Mouse (Mus musculus) gastrocnemius, adult 8-10 months (tissue): ENCODE data around the gene 4930402H24Rik. TPM values are rescaled to one million over a fixed set of nuclear protein-coding genes. Genes with fewer than 3 reads are reported as not detected.

Source experiments
- DNase-seq, 2 experiments: peaks; one replicate each; pipeline ENCODE4 v3.0.0; 2022; ENCODE audit warnings: low spot score in 2 of 2
- total RNA-seq, 4 experiments: library from RNA; stranded (reverse); gene quantifications; 2 replicates each; pipeline ENCODE4 v1.2.4; 2022

4930402H24Rik gene
- 1 to 10 TPM; 2.0 to 4.0 (median 2.9) TPM for total RNA-seq

GRCm38 (mm10) chr2:130905751-130906583 is at the start of gene 4930402H24Rik, which contains the start of gene Atrn:
Gene 4930402H24Rik (minus strand): TSS chr2:130906406.
Gene Atrn (plus strand): TSS chr2:130906495.
- peak; percentile 79 to 84 for DNase-seq

- peak; percentile 74 to 79 for DNase-seq
Observed at GRCm38 (mm10) chr2:130950548-130950947, 44.3 kb upstream of the 4930402H24Rik start.

DNA sequence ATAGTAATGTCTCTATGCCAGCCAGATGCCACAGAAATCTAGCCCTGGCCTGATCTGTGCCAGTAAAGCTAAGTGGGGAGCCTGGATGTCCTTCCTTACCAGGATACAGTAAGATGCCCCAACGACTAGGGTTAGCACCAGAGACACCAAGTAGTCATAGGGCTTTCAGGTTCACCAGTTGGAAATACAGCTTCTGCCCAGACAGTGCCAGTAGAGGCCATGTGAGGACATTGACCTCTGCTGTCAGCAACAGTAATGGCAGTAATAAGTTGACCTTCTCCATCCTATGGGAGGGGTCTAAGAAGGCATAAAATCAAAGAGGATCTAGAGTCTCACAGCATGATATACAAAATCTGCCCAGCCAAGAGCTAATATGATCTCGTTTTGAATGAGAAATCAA is 43.6 kb upstream of the 4930402H24Rik start:
- no peak for DNase-seq

DNA sequence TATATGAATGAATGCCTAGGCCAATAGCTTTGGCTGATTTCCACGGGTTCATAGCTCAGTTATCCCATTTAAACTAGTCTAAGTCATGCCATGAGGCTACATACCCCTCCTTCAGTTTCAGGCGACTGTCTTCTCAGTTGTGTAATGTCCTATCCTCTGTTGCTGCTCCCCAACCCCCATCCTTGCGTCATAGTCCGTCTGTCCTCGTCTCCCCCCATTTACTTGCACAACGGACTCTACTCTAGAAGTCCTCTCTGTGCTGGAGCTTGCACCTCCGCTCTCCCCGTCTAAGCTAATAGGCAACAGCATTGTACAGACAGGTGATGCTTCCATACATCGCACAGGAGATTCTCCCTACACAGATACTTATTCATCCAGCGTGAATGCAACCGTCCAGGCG is 26.7 kb upstream of the 4930402H24Rik start:
- DNase-seq: no peak

DNA sequence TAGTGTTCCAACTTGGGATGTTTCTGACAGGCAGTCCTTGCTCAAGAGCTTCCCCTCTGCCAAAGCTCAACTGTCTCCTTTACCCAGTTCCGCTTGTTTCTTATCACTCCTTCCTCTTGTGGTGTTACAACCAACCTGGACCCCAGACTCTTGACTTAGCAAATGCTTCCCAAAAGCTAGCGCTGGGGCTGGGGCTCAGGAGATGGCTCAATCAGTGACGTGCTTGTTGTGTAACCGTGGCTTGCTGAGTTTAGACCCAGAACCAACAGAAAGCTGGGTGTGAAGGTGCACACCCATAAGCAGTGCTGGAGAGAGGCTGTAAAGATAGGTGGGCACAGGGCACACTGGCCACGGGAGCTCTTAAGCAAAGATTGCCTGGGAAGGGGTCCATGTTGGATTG is 23.8 kb upstream of the 4930402H24Rik start:
- DNase-seq: no peak

DNA sequence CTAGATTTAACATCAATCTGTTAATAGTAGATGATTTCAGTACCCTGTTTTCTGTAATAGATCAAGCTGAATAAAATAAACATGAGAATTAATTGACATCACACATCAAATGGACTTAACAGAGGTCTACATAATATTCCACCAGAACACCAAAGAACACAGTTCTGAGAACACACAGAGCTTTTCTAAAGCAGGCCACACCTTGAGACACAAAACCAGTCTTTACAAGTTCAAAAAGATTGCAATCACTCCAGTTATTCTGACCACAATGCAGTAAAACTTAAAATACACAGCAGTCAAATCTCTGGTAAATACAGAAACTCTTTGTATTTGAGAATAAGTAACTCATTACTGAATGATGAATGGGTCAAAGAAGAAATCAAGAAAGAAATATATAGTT is 22.3 kb upstream of the 4930402H24Rik start:
- DNase-seq: no peak

DNA sequence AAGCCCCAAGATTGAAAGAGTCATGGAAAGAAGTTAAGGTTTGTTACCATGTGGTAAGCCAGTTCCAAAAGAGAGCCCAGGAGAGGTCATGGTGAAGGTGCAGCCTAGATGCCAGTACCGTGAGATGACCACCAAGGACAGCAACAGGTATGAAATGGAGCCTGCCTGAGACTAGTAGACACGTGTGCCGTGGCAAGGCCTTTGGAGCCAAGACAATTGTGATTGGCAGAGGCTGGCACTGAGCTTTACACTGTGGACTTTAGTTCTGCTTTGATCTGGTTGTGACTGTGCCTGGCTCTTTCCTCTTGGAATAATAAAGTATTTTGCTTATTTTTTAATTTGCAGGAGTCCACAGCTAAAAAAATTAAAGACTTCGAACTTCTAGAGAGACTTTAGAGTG is 21.8 kb upstream of the 4930402H24Rik start:
- DNase-seq: no peak

DNA sequence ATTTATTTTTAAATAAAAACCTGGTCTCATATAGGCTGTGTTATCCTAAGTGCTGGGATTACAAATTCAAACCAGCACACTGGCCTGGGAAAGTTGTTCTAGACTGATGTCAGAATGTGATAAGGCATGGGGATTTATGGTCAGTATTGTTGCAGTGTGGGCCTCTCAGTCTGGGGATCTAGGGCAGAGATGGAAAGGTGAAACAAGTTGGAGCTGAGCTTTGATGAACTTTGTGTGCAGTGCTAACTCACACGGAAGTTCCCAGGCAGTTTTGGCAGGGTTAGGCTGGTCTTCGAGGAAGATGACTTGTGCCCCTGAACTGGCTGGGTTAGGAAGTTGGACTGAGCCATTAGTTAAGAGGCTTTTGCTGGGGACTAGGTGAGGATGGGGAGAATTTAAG is 18.7 kb upstream of the 4930402H24Rik start:
- DNase-seq: no peak

DNA sequence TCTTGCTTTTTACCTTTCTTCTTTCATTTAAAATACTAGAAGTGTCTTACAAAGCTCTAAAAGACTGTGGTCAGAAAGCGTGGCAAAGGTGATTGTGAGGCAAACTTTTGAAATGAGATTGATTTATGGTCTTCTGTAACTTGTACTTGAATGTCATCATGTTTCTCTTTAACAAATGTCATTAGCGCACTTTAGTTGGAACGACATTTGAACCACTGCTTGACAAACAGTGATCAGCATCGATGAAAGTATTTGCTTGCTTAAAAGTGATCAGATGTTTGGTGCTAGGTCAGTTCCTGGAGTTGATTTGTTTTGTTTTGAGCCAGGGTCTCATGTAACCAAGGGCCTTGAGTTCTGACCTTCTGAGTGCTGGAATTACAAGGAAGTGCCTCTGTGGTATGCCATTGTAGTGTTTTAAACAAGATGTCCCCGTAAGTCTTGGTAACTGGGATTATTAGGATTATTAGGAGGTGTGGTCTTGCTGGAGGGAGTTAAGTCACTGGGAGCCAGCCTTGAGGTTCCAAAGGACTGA is 12.9 kb upstream of the 4930402H24Rik start:
- DNase-seq: no peak

- DNase-seq: no peak
Observed at GRCm38 (mm10) chr2:130917686-130918085, 11.5 kb upstream of the 4930402H24Rik start.

- no peak for DNase-seq
Observed at GRCm38 (mm10) chr2:130916521-130917147, 10.4 kb upstream of the 4930402H24Rik start.

- no peak for DNase-seq
Observed at GRCm38 (mm10) chr2:130914873-130915272, 8.7 kb upstream of the 4930402H24Rik start.

DNA sequence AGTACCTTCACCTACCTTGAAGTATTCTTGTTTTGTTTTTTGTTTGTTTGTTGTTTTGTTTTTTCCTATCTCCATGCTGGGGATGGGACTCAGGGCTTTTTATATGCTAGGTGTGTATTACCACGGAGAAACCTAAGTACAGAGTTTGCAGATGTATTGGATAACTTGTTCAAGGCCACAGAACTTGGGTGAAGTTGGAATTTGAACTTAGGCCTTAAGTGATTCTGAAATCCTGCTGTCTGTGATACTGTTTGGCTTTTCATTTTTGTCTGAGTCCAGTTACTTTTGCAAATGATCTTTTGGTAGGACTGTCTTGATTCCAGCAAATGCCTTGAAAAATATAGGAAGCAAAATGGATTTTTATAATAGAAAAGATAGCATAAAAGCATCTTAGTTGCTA is 5.5 kb upstream of the 4930402H24Rik start:
- DNase-seq: no peak

- DNase-seq: peak in 1 of 2 experiments; percentile 12
Observed at GRCm38 (mm10) chr2:130906584-130907315, 544 bp upstream of the 4930402H24Rik start.

- no peak for DNase-seq
Observed at GRCm38 (mm10) chr2:130898783-130899182, 7.4 kb downstream of the 4930402H24Rik start.

DNA sequence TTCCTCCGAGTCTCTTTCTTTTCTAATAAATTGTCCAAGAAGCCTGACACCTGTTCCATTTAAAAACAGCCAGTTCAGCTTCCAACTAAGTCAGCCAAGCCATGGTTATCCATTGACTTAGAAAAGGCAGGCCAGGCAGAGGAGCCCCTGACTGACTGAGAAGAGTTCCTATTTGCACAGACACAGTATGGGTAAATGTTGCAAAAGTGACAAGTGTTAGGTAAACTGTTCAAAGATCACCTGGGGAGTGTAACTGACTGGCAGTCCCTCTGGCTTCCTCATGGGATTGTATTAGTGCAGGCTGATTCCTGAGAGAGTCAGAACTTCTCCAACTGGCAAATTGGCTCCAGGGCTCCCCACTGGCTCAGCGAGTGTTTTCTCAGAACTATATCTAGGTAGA is 8.3 kb downstream of the 4930402H24Rik start:
- no peak for DNase-seq

GRCm38 (mm10) chr2:130896944-130897343 is 9.3 kb downstream of the 4930402H24Rik start:
- no peak for DNase-seq

DNA sequence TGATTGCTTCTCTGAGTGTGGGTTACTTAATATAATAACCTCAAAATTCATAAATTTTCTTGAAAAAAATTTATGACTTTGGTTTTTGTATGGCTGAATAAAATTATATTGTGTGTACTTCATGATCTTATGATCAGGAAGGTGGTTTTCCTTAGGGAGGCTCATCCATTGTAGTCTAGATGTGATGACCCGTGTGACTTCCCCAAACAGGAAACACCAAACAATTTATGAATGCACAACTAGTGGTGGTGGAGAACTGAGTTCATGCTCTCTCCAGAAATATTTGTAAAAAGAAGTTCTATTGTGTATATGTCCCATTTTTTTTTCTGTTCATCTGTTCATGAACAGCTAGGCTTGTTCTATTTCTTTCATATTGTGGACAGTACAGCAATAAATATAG is 18.8 kb downstream of the 4930402H24Rik start:
- DNase-seq: no peak

DNA sequence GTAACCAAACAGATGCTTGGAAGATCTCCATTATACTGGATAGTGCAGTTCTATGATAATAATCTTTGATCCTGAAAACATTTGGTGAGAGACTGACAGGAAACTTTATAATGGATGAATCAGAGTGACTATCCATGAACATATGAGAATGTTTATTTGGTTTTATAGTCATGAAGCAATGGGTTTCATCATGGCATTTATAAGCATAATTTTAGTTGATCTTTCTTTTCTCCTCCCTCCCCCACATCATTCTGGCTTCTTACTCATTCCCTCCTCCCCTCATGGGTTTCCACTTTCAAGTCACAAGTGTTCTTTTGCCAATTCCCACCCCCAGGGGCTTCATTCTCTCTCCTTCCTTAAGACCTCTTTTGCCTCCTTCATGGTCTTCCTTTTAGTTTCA is 19.2 kb downstream of the 4930402H24Rik start:
- no peak for DNase-seq

- no peak for DNase-seq
Observed at GRCm38 (mm10) chr2:130877376-130877775, 28.8 kb downstream of the 4930402H24Rik start.

- DNase-seq: no peak
Observed at GRCm38 (mm10) chr2:130870916-130871315, 35.3 kb downstream of the 4930402H24Rik start.

DNA sequence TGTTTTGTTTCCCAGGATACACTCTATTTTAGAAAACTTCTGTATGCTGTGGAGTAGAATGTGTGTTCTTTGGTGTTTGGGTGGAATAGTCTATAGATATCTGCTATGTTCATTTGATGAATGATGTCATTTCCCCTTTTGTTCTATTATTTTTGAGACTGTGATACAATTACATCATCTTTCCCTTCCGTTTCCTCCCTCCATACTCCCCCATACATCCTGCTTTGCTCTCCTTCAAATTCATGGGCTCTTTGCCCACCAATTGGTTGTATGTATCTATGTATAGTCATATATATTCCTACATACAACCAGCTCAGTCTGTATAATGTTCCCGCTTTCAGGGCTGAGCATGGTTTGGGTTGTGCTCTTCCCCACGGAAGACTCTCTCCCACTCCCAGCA is 44.1 kb downstream of the 4930402H24Rik start:
- no peak for DNase-seq
